Mouse (Mus musculus) layer of hippocampus, postnatal 25 days (tissue): Measurements from ENCODE around the gene Kif17. TPM values are rescaled to one million over a fixed set of nuclear protein-coding genes. Genes with fewer than 3 reads are reported as not detected.
A peak's percentile ranks its signal among the peaks of the same experiment; 100 is the strongest.
"Not testable (repeated sequence)": the region's sequence is repeated elsewhere in the genome, so short reads cannot be mapped to it uniquely, and the experiment has no call there.

ENCODE experiments used
- DNase-seq, 2 experiments: peaks; one replicate each; pipeline ENCODE4 v3.0.0; 2022; ENCODE audit warnings: mixed read lengths in 2 of 2, low spot score in 1 of 2; ENCODE audit errors: extremely low spot score in 1 of 2
- total RNA-seq, 2 experiments: library from RNA; stranded (reverse); gene quantifications; 2 replicates each; pipeline ENCODE4 v1.2.3; 2021

The Kif17 gene
- total RNA-seq, 2 experiments from 2014 or later: 19.0 to 19.8 TPM

- peak in 1 of 2 experiments; percentile 56 for DNase-seq
These were observed 61.4 kb downstream of the Kif17 start for GRCm38 (mm10) chr4:138311595-138311994.

- no peak for DNase-seq
These were observed 61.9 kb downstream of the Kif17 start for GRCm38 (mm10) chr4:138312105-138312504.

GRCm38 (mm10) chr4:138313021-138313420 lies 62.8 kb downstream of the Kif17 start:
- DNase-seq: no peak

GRCm38 (mm10) chr4:138313795-138314194 lies 63.6 kb downstream of the Kif17 start:
- no peak for DNase-seq

- DNase-seq: no peak
These were observed 65.5 kb downstream of the Kif17 start for GRCm38 (mm10) chr4:138315781-138316180.

GRCm38 (mm10) chr4:138316369-138316768 lies 66.1 kb downstream of the Kif17 start:
- DNase-seq: no peak

- DNase-seq: peak; percentile 48 to 72
These were observed 68.5 kb downstream of the Kif17 start for GRCm38 (mm10) chr4:138318509-138319266.

- DNase-seq: peak; percentile 76 to 89
These were observed 69.3 kb downstream of the Kif17 start for GRCm38 (mm10) chr4:138319508-138319907.

- no peak for DNase-seq
These were observed 70.5 kb downstream of the Kif17 start for GRCm38 (mm10) chr4:138320711-138321110.

GRCm38 (mm10) chr4:138321488-138321887 lies 71.3 kb downstream of the Kif17 start:
- DNase-seq: no peak

- DNase-seq: no peak
These were observed 72.5 kb downstream of the Kif17 start for GRCm38 (mm10) chr4:138322692-138323091.

GRCm38 (mm10) chr4:138323753-138324152 lies 73.5 kb downstream of the Kif17 start:
- DNase-seq: no peak

- DNase-seq: no peak
These were observed 74.2 kb downstream of the Kif17 start for GRCm38 (mm10) chr4:138324451-138324850.

GRCm38 (mm10) chr4:138325466-138326076 lies 75.3 kb downstream of the Kif17 start:
- DNase-seq: peak; percentile 77 to 82

- peak; percentile 91 to 95 for DNase-seq
These were observed 76.0 kb downstream of the Kif17 start, which contains the start of gene Pink1 for GRCm38 (mm10) chr4:138326077-138326695. TSS of gene Pink1 (minus strand) at chr4:138326307.

GRCm38 (mm10) chr4:138327155-138327554 lies 76.9 kb downstream of the Kif17 start:
- not testable (repeated sequence) for DNase-seq

- no peak for DNase-seq
These were observed 77.7 kb downstream of the Kif17 start for GRCm38 (mm10) chr4:138327891-138328470.

- DNase-seq: no peak
These were observed 80.0 kb downstream of the Kif17 start for GRCm38 (mm10) chr4:138330264-138330671.

GRCm38 (mm10) chr4:138331647-138332046 lies 81.4 kb downstream of the Kif17 start:
- DNase-seq: no peak

- DNase-seq: no peak
These were observed 82.9 kb downstream of the Kif17 start for GRCm38 (mm10) chr4:138333135-138333534.

GRCm38 (mm10) chr4:138335036-138335435 lies 84.8 kb downstream of the Kif17 start:
- no peak for DNase-seq
